ENCODE assay signal across 1 mouse cellular context in genomic region chr10:80754594-80755290, GRCm38 (mm10).
TF ChIP-seq lines count a peak whose summit lies in the region.

Dot1l (plus strand) TSS chr10:80755206.

TF ChIP-seq in CH12.LX, 34 proteins besides CTCF, POLR2A, EP300 and RAD21 (continued from another document):
- TF ChIP-seq BHLHE40 (IDR thresholded peaks at IDR 0.05; ENCODE audit: low read depth, low read length), result peak; percentile 53; the same call in 1 of the 2 replicates
- TF ChIP-seq ETS1 (conservative IDR thresholded peaks at IDR 0.05; ENCODE audit: low read depth, low read length), result peak; percentile 68
- TF ChIP-seq TCF12 (IDR thresholded peaks at IDR 0.05; ENCODE audit: low read depth, low read length), result peak; percentile 83; the same call in 1 of the 2 replicates
- TF ChIP-seq ELF1 (IDR thresholded peaks at IDR 0.05; ENCODE audit: low read depth, low read length), result peak; percentile 92
- no peak for TF ChIP-seq ZKSCAN1 (IDR thresholded peaks at IDR 0.05; ENCODE audit: borderline replicate concordance, low read depth, low read length)
- no peak for TF ChIP-seq POLR2AphosphoS2 (IDR thresholded peaks at IDR 0.05; ENCODE audit: low read depth, low read length)
- TF ChIP-seq UBTF (IDR thresholded peaks at IDR 0.05; ENCODE audit: low read depth, low read length), result no peak
- TF ChIP-seq SIN3A (IDR thresholded peaks at IDR 0.05; ENCODE audit: low read length), result peak; percentile 90
- no peak for TF ChIP-seq USF1 (IDR thresholded peaks at IDR 0.05; ENCODE audit: low read depth, low read length)
- TF ChIP-seq ZC3H11A (IDR thresholded peaks at IDR 0.05; ENCODE audit: low read depth, low read length), result no peak
- TF ChIP-seq HCFC1 (IDR thresholded peaks at IDR 0.05; ENCODE audit: low read depth, low read length), result peak; percentile 76
- TF ChIP-seq NRF1 (IDR thresholded peaks at IDR 0.05; ENCODE audit: low read depth, low read length), result peak; percentile 85
- peak; percentile 76; the same call in 1 of the 2 replicates for TF ChIP-seq MXI1 (IDR thresholded peaks at IDR 0.05; ENCODE audit: low read depth, low read length)
- TF ChIP-seq ZMIZ1 (IDR thresholded peaks at IDR 0.05; ENCODE audit: low read depth, low read length), result no peak; the same call in 1 of the 2 replicates
- TF ChIP-seq GABPA (IDR thresholded peaks at IDR 0.05; ENCODE audit: insufficient replicate concordance, low read depth, low read length), result no peak
- TF ChIP-seq ZNF384 (IDR thresholded peaks at IDR 0.05; ENCODE audit: low read depth, low read length), result peak; percentile 76
- no peak for TF ChIP-seq SMC3 (IDR thresholded peaks at IDR 0.05; ENCODE audit: low read depth, low read length)
- no peak for TF ChIP-seq USF2 (conservative IDR thresholded peaks at IDR 0.05; ENCODE audit: low read depth, low read length)
- TF ChIP-seq NELFE (IDR thresholded peaks at IDR 0.05; ENCODE audit: low read depth, low read length), result peak; percentile 77
- TF ChIP-seq PAX5 (IDR thresholded peaks at IDR 0.05; ENCODE audit: low read length), result no peak
- TF ChIP-seq MEF2A (IDR thresholded peaks at IDR 0.05; ENCODE audit: borderline replicate concordance, low read depth, low read length), result peak; percentile 75
- TF ChIP-seq E2F4 (IDR thresholded peaks at IDR 0.05; ENCODE audit: insufficient replicate concordance, low read depth, low read length), result no peak
TF ChIP-seq in CH12.LX: peak in this region for 18.
